Mouse (Mus musculus) G1E (cell line): Measurements from ENCODE around the gene Txndc9. TPM values are rescaled to one million over a fixed set of nuclear protein-coding genes. Genes with fewer than 3 reads are reported as not detected.

Experiments used
- ATAC-seq: 2 replicates; pipeline ENCODE4 v1.8.0; 2016; ENCODE audit warnings: mild to moderate bottlenecking; ENCODE audit not compliant: insufficient number of reproducible peaks, poor library complexity, low FRiP score, severe bottlenecking; ENCODE audit errors: extremely low read depth
- DNase-seq: peaks from one replicate; pipeline ENCODE4 v3.0.0; 2012; ENCODE audit warnings: low spot score
- H3K27me3 ChIP-seq: 2 replicates; pipeline ENCODE4 v1.6.1; 2012; ENCODE audit warnings: mild to moderate bottlenecking, low read length, inconsistent platforms; ENCODE audit not compliant: insufficient read depth
- H3K36me3 ChIP-seq: replicated peaks from 2 replicates; pipeline ENCODE3; 2012; ENCODE audit warnings: mild to moderate bottlenecking, inconsistent platforms
- H3K4me1 ChIP-seq: 2 replicates; pipeline ENCODE4 v1.6.1; 2012; ENCODE audit warnings: low read depth, low read length, inconsistent platforms, mixed read lengths; ENCODE audit not compliant: insufficient read depth
- H3K4me3 ChIP-seq: 2 replicates; pipeline ENCODE4 v1.5.1; 2012; ENCODE audit warnings: low read depth, mild to moderate bottlenecking, inconsistent platforms, low read length, moderate library complexity, mixed read lengths
- H3K9me3 ChIP-seq: replicated peaks from 2 replicates; pipeline ENCODE4 v1.6.1; 2012; ENCODE audit warnings: inconsistent platforms
- CTCF ChIP-seq: IDR thresholded peaks from 2 replicates; pipeline ENCODE4 v1.5.1; 2012; ENCODE audit warnings: low read depth, low read length, inconsistent platforms, mixed read lengths
- GATA1 ChIP-seq: IDR thresholded peaks from 2 replicates; pipeline ENCODE4 v1.6.1; 2012; ENCODE audit warnings: borderline replicate concordance, low read length, inconsistent platforms, mixed read lengths
- GATA2 ChIP-seq: IDR thresholded peaks from 2 replicates; pipeline ENCODE4 v1.6.1; 2012; ENCODE audit warnings: low read depth, low read length, inconsistent platforms, borderline replicate concordance
- POLR2AphosphoS5 ChIP-seq: IDR thresholded peaks from 2 replicates; pipeline ENCODE4 v1.6.1; 2012; ENCODE audit warnings: low read depth, low read length, inconsistent platforms; ENCODE audit not compliant: insufficient replicate concordance
- TAL1 ChIP-seq: conservative IDR thresholded peaks from 2 replicates; pipeline ENCODE4 v1.6.1; 2012; ENCODE audit warnings: low read depth, low read length, inconsistent platforms, mixed read lengths
- polyA plus RNA-seq: library from polyadenylated mRNA; stranded (reverse); fragments of >175 nt; gene quantifications from 2 replicates; pipeline ENCODE4 v1.2.3, GENCODE M21; 2012
- total RNA-seq, 2 experiments: library from RNA; stranded (forward) in 1 of 2; stranded (reverse) in 1 of 2; fragments of 200-1000 nt in 1 of 2; fragments of >200 nt in 1 of 2; fragmentation: Nextera tagmentation in 1 of 2; gene quantifications; 2 replicates each; pipeline ENCODE4 v1.2.3; 2014 to 2017

The Txndc9 gene
- total and polyA plus RNA-seq, 3 experiments, result 6.9 to 120 (median 107) TPM

GRCm38 (mm10) chr1:38001956-38002355 lies 4.3 kb upstream of the Txndc9 start:
- no peak for DNase-seq
- peak overlapping the region; percentile 15; the same call in 1 of the 2 replicates for H3K4me3 ChIP-seq
- TF ChIP-seq TAL1 (no peak), CTCF (no peak), POLR2AphosphoS5 (no peak), GATA1 (no peak), GATA2 (no peak)
- no peak for ATAC-seq
- no peaks in the 10 kb centered on the region for H3K27me3 ChIP-seq
- peaks cover 27% of the 10 kb centered on the region for H3K36me3 ChIP-seq
- H3K9me3 ChIP-seq, result no peaks in the 10 kb centered on the region
- peaks cover 67% of the 10 kb centered on the region for H3K4me1 ChIP-seq

- DNase-seq, result peak; percentile 51
- no peak for ATAC-seq
- Histone ChIP-seq H3K27me3 (no peaks in the 10 kb centered on the region), H3K36me3 (peaks cover 22% of the 10 kb centered on the region), H3K9me3 (no peaks in the 10 kb centered on the region), H3K4me3 (peak overlapping the region; percentile 41; the same call in 1 of the 2 replicates), H3K4me1 (peaks cover 62% of the 10 kb centered on the region)
- TF ChIP-seq TAL1 (peak; percentile 51), GATA2 (no peak)
Measured at GRCm38 (mm10) chr1:38000844-38001243, 3.2 kb upstream of the Txndc9 start.

GRCm38 (mm10) chr1:37999552-37999951 lies 1.9 kb upstream of the Txndc9 start:
- Histone ChIP-seq H3K36me3 (peaks cover 32% of the 10 kb centered on the region), H3K4me3 (peak overlapping the region; percentile 82; the same call in 1 of the 2 replicates), H3K9me3 (no peaks in the 10 kb centered on the region), H3K4me1 (peaks cover 63% of the 10 kb centered on the region), H3K27me3 (no peaks in the 10 kb centered on the region)
- peak; percentile 68 for TF ChIP-seq TAL1
- TF ChIP-seq CTCF, result no peak
- peak; percentile 18 for DNase-seq
- no peak for ATAC-seq

GRCm38 (mm10) chr1:37998371-37999199 lies 892 bp upstream of the Txndc9 start:
- DNase-seq, result peak; percentile 43
- peaks cover 36% of the 10 kb centered on the region for H3K36me3 ChIP-seq
- no peaks in the 10 kb centered on the region for H3K9me3 ChIP-seq
- H3K4me3 ChIP-seq, result peak overlapping the region; percentile 82
- H3K4me1 ChIP-seq, result peaks cover 59% of the 10 kb centered on the region
- ATAC-seq, result no peak
- H3K27me3 ChIP-seq, result no peaks in the 10 kb centered on the region
- TF ChIP-seq CTCF (no peak), POLR2AphosphoS5 (no peak), GATA1 (no peak), TAL1 (no peak), GATA2 (no peak)

- peaks cover 52% of the 10 kb centered on the region for H3K4me1 ChIP-seq
- DNase-seq, result peak; percentile 93
- TF ChIP-seq POLR2AphosphoS5, result no peak
- TF ChIP-seq TAL1, result no peak
- peaks cover 48% of the 10 kb centered on the region for H3K36me3 ChIP-seq
- ATAC-seq, result peak; percentile 90
- H3K9me3 ChIP-seq, result no peaks in the 10 kb centered on the region
- H3K4me3 ChIP-seq, result peak overlapping the region; percentile 82
- no peaks in the 10 kb centered on the region for H3K27me3 ChIP-seq
Measured at GRCm38 (mm10) chr1:37996877-37997484, 712 bp downstream of the Txndc9 start.

- no peaks in the 10 kb centered on the region for H3K27me3 ChIP-seq
- H3K4me1 ChIP-seq, result peaks cover 48% of the 10 kb centered on the region
- H3K36me3 ChIP-seq, result peaks cover 51% of the 10 kb centered on the region
- peak overlapping the region; percentile 82 for H3K4me3 ChIP-seq
- DNase-seq, result no peak
- no peaks in the 10 kb centered on the region for H3K9me3 ChIP-seq
- TF ChIP-seq POLR2AphosphoS5, result no peak
- TF ChIP-seq CTCF, result no peak
- TF ChIP-seq GATA2, result no peak
- TF ChIP-seq TAL1, result no peak
- no peak for TF ChIP-seq GATA1
- no peak for ATAC-seq
Measured at GRCm38 (mm10) chr1:37996226-37996625, 1.5 kb downstream of the Txndc9 start.
